Mouse (Mus musculus): ENCODE data around the gene Rps24. TPM values are rescaled to one million over a fixed set of nuclear protein-coding genes. Genes with fewer than 3 reads are reported as not detected.

Gene Rps24
- polyA plus RNA-seq, 1 experiment from 2014 or later: 1,035 TPM

GRCm38 (mm10) chr14:24507452-24508069 is 20.6 kb downstream of the Rps24 start:
- peak overlapping the region; percentile 16; the same call in 1 of the 2 replicates for H3K9ac ChIP-seq (ENCODE audit: low read length)
- H3K27ac ChIP-seq (ENCODE audit: low read depth, low read length): 0 out of 2 replicates have a peak overlapping the region, but pooled peaks have one; percentile 6
- peaks cover 11% of the 10 kb centered on the region; the same call in 1 of the 2 replicates for H3K4me1 ChIP-seq (replicated peaks; ENCODE audit: control insufficient read depth, insufficient read depth, low read length)
- ATAC-seq (replicated peaks; ENCODE audit: low FRiP score) (no peak), DNase-seq (ENCODE audit: low spot score) (no peak)
- H3K4me3 ChIP-seq (ENCODE audit: low read depth, low read length): no peak overlapping the region
- no peaks in the 10 kb centered on the region for H3K27me3 ChIP-seq (ENCODE audit: control insufficient read depth, insufficient read depth, low read length)
- peaks cover 6% of the 10 kb centered on the region; the same call in 1 of the 2 replicates for H3K9me3 ChIP-seq (ENCODE audit: control insufficient read depth, low read length)
- 23% methylated on average over 14 of the region's 14 CpGs for WGBS
- H3K4me2 ChIP-seq (ENCODE audit: low read depth, low read length, severe bottlenecking): no peak overlapping the region
- no peaks in the 10 kb centered on the region for H3K36me3 ChIP-seq (ENCODE audit: control insufficient read depth, insufficient read depth, low read length)

GRCm38 (mm10) chr14:24508070-24508773 is 21.3 kb downstream of the Rps24 start:
- H3K4me1 ChIP-seq (replicated peaks; ENCODE audit: control insufficient read depth, insufficient read depth, low read length): peaks cover 11% of the 10 kb centered on the region; the same call in 1 of the 2 replicates
- ATAC-seq (replicated peaks; ENCODE audit: low FRiP score) (peak; percentile 61; the same call in 1 of the 2 replicates), DNase-seq (ENCODE audit: low spot score) (peak; percentile 66)
- no peak overlapping the region for H3K27ac ChIP-seq (ENCODE audit: low read depth, low read length)
- H3K9ac ChIP-seq (ENCODE audit: low read length): peak overlapping the region; percentile 35
- peak overlapping the region; percentile 8 for H3K4me2 ChIP-seq (ENCODE audit: low read depth, low read length, severe bottlenecking)
- H3K27me3 ChIP-seq (ENCODE audit: control insufficient read depth, insufficient read depth, low read length): no peaks in the 10 kb centered on the region
- no peaks in the 10 kb centered on the region for H3K36me3 ChIP-seq (ENCODE audit: control insufficient read depth, insufficient read depth, low read length)
- no peak overlapping the region for H3K4me3 ChIP-seq (ENCODE audit: low read depth, low read length)
- 13% methylated on average over 18 of the region's 18 CpGs for WGBS
- peaks cover 6% of the 10 kb centered on the region; the same call in 1 of the 2 replicates for H3K9me3 ChIP-seq (ENCODE audit: control insufficient read depth, low read length)

- ATAC-seq (replicated peaks; ENCODE audit: low FRiP score): no peak
- Histone ChIP-seq H3K27ac (ENCODE audit: low read depth, low read length) (no peak overlapping the region), H3K4me1 (replicated peaks; ENCODE audit: control insufficient read depth, insufficient read depth, low read length) (peaks cover 11% of the 10 kb centered on the region; the same call in 1 of the 2 replicates), H3K36me3 (ENCODE audit: control insufficient read depth, insufficient read depth, low read length) (no peaks in the 10 kb centered on the region), H3K9ac (ENCODE audit: low read length) (no peak overlapping the region), H3K4me3 (ENCODE audit: low read depth, low read length) (no peak overlapping the region), H3K9me3 (ENCODE audit: control insufficient read depth, low read length) (peaks cover 6% of the 10 kb centered on the region; the same call in 1 of the 2 replicates), H3K27me3 (ENCODE audit: control insufficient read depth, insufficient read depth, low read length) (no peaks in the 10 kb centered on the region), H3K4me2 (ENCODE audit: low read depth, low read length, severe bottlenecking) (no peak overlapping the region)
- WGBS: 66% methylated on average over 5 of the region's 5 CpGs
- DNase-seq (ENCODE audit: low spot score): no peak
These were observed 22.6 kb downstream of the Rps24 start for GRCm38 (mm10) chr14:24509557-24509956.

- H3K4me2 ChIP-seq (ENCODE audit: low read depth, low read length, severe bottlenecking): no peak overlapping the region
- H3K4me3 ChIP-seq (ENCODE audit: low read depth, low read length): no peak overlapping the region
- H3K27ac ChIP-seq (ENCODE audit: low read depth, low read length): no peak overlapping the region
- H3K9me3 ChIP-seq (ENCODE audit: control insufficient read depth, low read length): peaks cover 6% of the 10 kb centered on the region; the same call in 1 of the 2 replicates
- DNase-seq (ENCODE audit: low spot score) (peak; percentile 65), ATAC-seq (replicated peaks; ENCODE audit: low FRiP score) (no peak)
- 97% methylated on average over 1 of the region's 1 CpGs for WGBS
- H3K27me3 ChIP-seq (ENCODE audit: control insufficient read depth, insufficient read depth, low read length): no peaks in the 10 kb centered on the region
- no peaks in the 10 kb centered on the region for H3K36me3 ChIP-seq (ENCODE audit: control insufficient read depth, insufficient read depth, low read length)
- H3K9ac ChIP-seq (ENCODE audit: low read length): no peak overlapping the region
- H3K4me1 ChIP-seq (replicated peaks; ENCODE audit: control insufficient read depth, insufficient read depth, low read length): peaks cover 11% of the 10 kb centered on the region; the same call in 1 of the 2 replicates
These were observed 23.3 kb downstream of the Rps24 start for GRCm38 (mm10) chr14:24510218-24510617.

GRCm38 (mm10) chr14:24510679-24511078 is 23.8 kb downstream of the Rps24 start:
- H3K9me3 ChIP-seq (ENCODE audit: control insufficient read depth, low read length): peaks cover 6% of the 10 kb centered on the region; the same call in 1 of the 2 replicates
- H3K9ac ChIP-seq (ENCODE audit: low read length): no peak overlapping the region
- DNase-seq (ENCODE audit: low spot score) (no peak), ATAC-seq (replicated peaks; ENCODE audit: low FRiP score) (no peak)
- no peak overlapping the region for H3K27ac ChIP-seq (ENCODE audit: low read depth, low read length)
- H3K4me1 ChIP-seq (replicated peaks; ENCODE audit: control insufficient read depth, insufficient read depth, low read length): peaks cover 11% of the 10 kb centered on the region; the same call in 1 of the 2 replicates
- no peak overlapping the region for H3K4me3 ChIP-seq (ENCODE audit: low read depth, low read length)
- H3K36me3 ChIP-seq (ENCODE audit: control insufficient read depth, insufficient read depth, low read length): no peaks in the 10 kb centered on the region
- WGBS: 90% methylated on average over 2 of the region's 2 CpGs
- no peak overlapping the region for H3K4me2 ChIP-seq (ENCODE audit: low read depth, low read length, severe bottlenecking)
- H3K27me3 ChIP-seq (ENCODE audit: control insufficient read depth, insufficient read depth, low read length): no peaks in the 10 kb centered on the region

GRCm38 (mm10) chr14:24512527-24513161 is 25.7 kb downstream of the Rps24 start:
- Histone ChIP-seq H3K4me1 (replicated peaks; ENCODE audit: control insufficient read depth, insufficient read depth, low read length) (peaks cover 7% of the 10 kb centered on the region; the same call in 1 of the 2 replicates), H3K9ac (ENCODE audit: low read length) (no peak overlapping the region), H3K4me3 (ENCODE audit: low read depth, low read length) (no peak overlapping the region), H3K4me2 (ENCODE audit: low read depth, low read length, severe bottlenecking) (no peak overlapping the region), H3K27me3 (ENCODE audit: control insufficient read depth, insufficient read depth, low read length) (no peaks in the 10 kb centered on the region), H3K27ac (ENCODE audit: low read depth, low read length) (no peak overlapping the region), H3K9me3 (ENCODE audit: control insufficient read depth, low read length) (peaks cover 6% of the 10 kb centered on the region; the same call in 1 of the 2 replicates), H3K36me3 (ENCODE audit: control insufficient read depth, insufficient read depth, low read length) (no peaks in the 10 kb centered on the region)
- no peak for ATAC-seq (replicated peaks; ENCODE audit: low FRiP score)
- 63% methylated on average over 6 of the region's 6 CpGs for WGBS
- no peak for DNase-seq (ENCODE audit: low spot score)

- no peak overlapping the region for H3K9ac ChIP-seq (ENCODE audit: low read length)
- no peak overlapping the region for H3K4me3 ChIP-seq (ENCODE audit: low read depth, low read length)
- 87% methylated on average over 8 of the region's 8 CpGs for WGBS
- H3K36me3 ChIP-seq (ENCODE audit: control insufficient read depth, insufficient read depth, low read length): no peaks in the 10 kb centered on the region
- H3K4me1 ChIP-seq (replicated peaks; ENCODE audit: control insufficient read depth, insufficient read depth, low read length): peaks cover 6% of the 10 kb centered on the region
- H3K27me3 ChIP-seq (ENCODE audit: control insufficient read depth, insufficient read depth, low read length): no peaks in the 10 kb centered on the region
- H3K9me3 ChIP-seq (ENCODE audit: control insufficient read depth, low read length): no peaks in the 10 kb centered on the region; the same call in 1 of the 2 replicates
- no peak overlapping the region for H3K27ac ChIP-seq (ENCODE audit: low read depth, low read length)
- H3K4me2 ChIP-seq (ENCODE audit: low read depth, low read length, severe bottlenecking): no peak overlapping the region
- DNase-seq (ENCODE audit: low spot score) (no peak), ATAC-seq (replicated peaks; ENCODE audit: low FRiP score) (no peak)
These were observed 34.7 kb downstream of the Rps24 start for GRCm38 (mm10) chr14:24521597-24521996.

- no peak overlapping the region for H3K9ac ChIP-seq (ENCODE audit: low read length)
- no peaks in the 10 kb centered on the region for H3K36me3 ChIP-seq (ENCODE audit: control insufficient read depth, insufficient read depth, low read length)
- H3K9me3 ChIP-seq (ENCODE audit: control insufficient read depth, low read length): no peaks in the 10 kb centered on the region
- WGBS: 60% methylated on average over 3 of the region's 3 CpGs
- ATAC-seq (replicated peaks; ENCODE audit: low FRiP score) (no peak), DNase-seq (ENCODE audit: low spot score) (no peak)
- H3K27me3 ChIP-seq (ENCODE audit: control insufficient read depth, insufficient read depth, low read length): no peaks in the 10 kb centered on the region
- H3K4me3 ChIP-seq (ENCODE audit: low read depth, low read length): no peak overlapping the region
- no peak overlapping the region for H3K4me2 ChIP-seq (ENCODE audit: low read depth, low read length, severe bottlenecking)
- H3K4me1 ChIP-seq (replicated peaks; ENCODE audit: control insufficient read depth, insufficient read depth, low read length): peaks cover 18% of the 10 kb centered on the region
- peak overlapping the region; percentile 74 for H3K27ac ChIP-seq (ENCODE audit: low read depth, low read length)
These were observed 38.2 kb downstream of the Rps24 start for GRCm38 (mm10) chr14:24525137-24525536.
